Mouse (Mus musculus): ENCODE results near the gene 1700016H13Rik. TPM values are rescaled to one million over a fixed set of nuclear protein-coding genes. Genes with fewer than 3 reads are reported as not detected.
A peak's percentile ranks its signal among the peaks of the same experiment; 100 is the strongest.

1700016H13Rik gene
- total and polyA plus RNA-seq, 2 experiments from 2014 or later: 0.30 TPM; not detected in 1

GRCm38 (mm10) chr5:103665876-103666275, 10.1 kb upstream of the 1700016H13Rik start:
- no peak for DNase-seq (ENCODE audit: low spot score)
- 81% methylated on average over 2 of the region's 2 CpGs for WGBS
- Histone ChIP-seq H3K4me2 (ENCODE audit: low read depth, low read length, poor library complexity, severe bottlenecking) (no peak overlapping the region), H3K9me3 (ENCODE audit: low read length) (no peaks in the 10 kb centered on the region), H3K4me3 (ENCODE audit: low read depth, low read length) (no peak overlapping the region), H3K4me1 (ENCODE audit: insufficient read depth, low read length) (no peaks in the 10 kb centered on the region), H3K9ac (replicated peaks; ENCODE audit: low read length, poor library complexity, severe bottlenecking) (no peak overlapping the region), H3K36me3 (ENCODE audit: insufficient read depth, low read length) (no peaks in the 10 kb centered on the region), H3K27ac (ENCODE audit: low read depth, low read length) (no peak overlapping the region), H3K27me3 (ENCODE audit: insufficient read depth, low read length) (no peaks in the 10 kb centered on the region)
- ATAC-seq (ENCODE audit: low FRiP score): no peak
- TF ChIP-seq CTCF (IDR thresholded peaks at IDR 0.05): no peak

GRCm38 (mm10) chr5:103664932-103665331, 9.1 kb upstream of the 1700016H13Rik start:
- ATAC-seq (ENCODE audit: low FRiP score): no peak
- 72% methylated on average over 9 of the region's 9 CpGs for WGBS

GRCm38 (mm10) chr5:103659571-103659970, 3.8 kb upstream of the 1700016H13Rik start:
- 26% methylated on average over 3 of the region's 3 CpGs for WGBS

More at GRCm38 (mm10) chr5:103664932-103665331, 9.1 kb upstream of the 1700016H13Rik start:
- Histone ChIP-seq H3K27ac (ENCODE audit: low read depth, low read length) (no peak overlapping the region), H3K4me3 (ENCODE audit: low read depth, low read length) (no peak overlapping the region), H3K9ac (replicated peaks; ENCODE audit: low read length, poor library complexity, severe bottlenecking) (no peak overlapping the region), H3K4me2 (ENCODE audit: low read depth, low read length, poor library complexity, severe bottlenecking) (no peak overlapping the region), H3K36me3 (ENCODE audit: insufficient read depth, low read length) (no peaks in the 10 kb centered on the region), H3K27me3 (ENCODE audit: insufficient read depth, low read length) (0 out of 2 replicates have a peak, but pooled peaks cover 3% of the 10 kb centered on the region), H3K9me3 (ENCODE audit: low read length) (no peaks in the 10 kb centered on the region), H3K4me1 (ENCODE audit: insufficient read depth, low read length) (no peaks in the 10 kb centered on the region)
- TF ChIP-seq CTCF (IDR thresholded peaks at IDR 0.05): no peak
- DNase-seq (ENCODE audit: low spot score): no peak

GRCm38 (mm10) chr5:103658921-103659320, 3.1 kb upstream of the 1700016H13Rik start:
- Histone ChIP-seq H3K27me3 (ENCODE audit: insufficient read depth, low read length) (0 out of 2 replicates have a peak, but pooled peaks cover 3% of the 10 kb centered on the region), H3K27ac (ENCODE audit: low read depth, low read length) (no peak overlapping the region), H3K4me2 (ENCODE audit: low read depth, low read length, poor library complexity, severe bottlenecking) (no peak overlapping the region), H3K9me3 (ENCODE audit: low read length) (no peaks in the 10 kb centered on the region), H3K4me3 (ENCODE audit: low read depth, low read length) (no peak overlapping the region), H3K36me3 (ENCODE audit: insufficient read depth, low read length) (no peaks in the 10 kb centered on the region), H3K9ac (replicated peaks; ENCODE audit: low read length, poor library complexity, severe bottlenecking) (no peak overlapping the region), H3K4me1 (ENCODE audit: insufficient read depth, low read length) (0 out of 2 replicates have a peak, but pooled peaks cover 2% of the 10 kb centered on the region)
- peak; percentile 23 for DNase-seq (ENCODE audit: low spot score)
- WGBS: 72% methylated on average over 5 of the region's 5 CpGs
- TF ChIP-seq CTCF (IDR thresholded peaks at IDR 0.05): peak; percentile 62
- no peak for ATAC-seq (ENCODE audit: low FRiP score)

More at GRCm38 (mm10) chr5:103659571-103659970, 3.8 kb upstream of the 1700016H13Rik start:
- no peaks in the 10 kb centered on the region for H3K36me3 ChIP-seq (ENCODE audit: insufficient read depth, low read length)
- no peak overlapping the region for H3K4me2 ChIP-seq (ENCODE audit: low read depth, low read length, poor library complexity, severe bottlenecking)
- 0 out of 2 replicates have a peak, but pooled peaks cover 3% of the 10 kb centered on the region for H3K27me3 ChIP-seq (ENCODE audit: insufficient read depth, low read length)
- H3K4me1 ChIP-seq (ENCODE audit: insufficient read depth, low read length): 0 out of 2 replicates have a peak, but pooled peaks cover 2% of the 10 kb centered on the region
- peak; percentile 84 for DNase-seq (ENCODE audit: low spot score)
- H3K4me3 ChIP-seq (ENCODE audit: low read depth, low read length): no peak overlapping the region
- no peak for ATAC-seq (ENCODE audit: low FRiP score)
- no peak overlapping the region for H3K9ac ChIP-seq (replicated peaks; ENCODE audit: low read length, poor library complexity, severe bottlenecking)
- H3K27ac ChIP-seq (ENCODE audit: low read depth, low read length): no peak overlapping the region
- TF ChIP-seq CTCF (IDR thresholded peaks at IDR 0.05): peak; percentile 91
- H3K9me3 ChIP-seq (ENCODE audit: low read length): no peaks in the 10 kb centered on the region

GRCm38 (mm10) chr5:103654780-103655179, 1.0 kb downstream of the 1700016H13Rik start:
- Histone ChIP-seq H3K9me3 (ENCODE audit: low read length) (no peaks in the 10 kb centered on the region), H3K27me3 (ENCODE audit: insufficient read depth, low read length) (no peaks in the 10 kb centered on the region), H3K4me2 (ENCODE audit: low read depth, low read length, poor library complexity, severe bottlenecking) (peak overlapping the region; percentile 96), H3K4me1 (ENCODE audit: insufficient read depth, low read length) (0 out of 2 replicates have a peak, but pooled peaks cover 2% of the 10 kb centered on the region), H3K4me3 (ENCODE audit: low read depth, low read length) (peak overlapping the region; percentile 53; the same call in 1 of the 2 replicates), H3K27ac (ENCODE audit: low read depth, low read length) (no peak overlapping the region), H3K9ac (replicated peaks; ENCODE audit: low read length, poor library complexity, severe bottlenecking) (no peak overlapping the region), H3K36me3 (ENCODE audit: insufficient read depth, low read length) (no peaks in the 10 kb centered on the region)
- no peak for ATAC-seq (ENCODE audit: low FRiP score)
- DNase-seq (ENCODE audit: low spot score): peak; percentile 22
- TF ChIP-seq CTCF (IDR thresholded peaks at IDR 0.05): no peak
- 74% methylated on average over 4 of the region's 4 CpGs for WGBS

GRCm38 (mm10) chr5:103654225-103654624, 1.6 kb downstream of the 1700016H13Rik start:
- peak; percentile 84 for TF ChIP-seq CTCF (IDR thresholded peaks at IDR 0.05)
- no peaks in the 10 kb centered on the region for H3K9me3 ChIP-seq (ENCODE audit: low read length)
- no peak overlapping the region for H3K9ac ChIP-seq (replicated peaks; ENCODE audit: low read length, poor library complexity, severe bottlenecking)
- WGBS: 32% methylated on average over 6 of the region's 6 CpGs
- DNase-seq (ENCODE audit: low spot score) (peak; percentile 72), ATAC-seq (ENCODE audit: low FRiP score) (no peak)
- H3K4me3 ChIP-seq (ENCODE audit: low read depth, low read length): no peak overlapping the region
- H3K27ac ChIP-seq (ENCODE audit: low read depth, low read length): no peak overlapping the region
- no peak overlapping the region for H3K4me2 ChIP-seq (ENCODE audit: low read depth, low read length, poor library complexity, severe bottlenecking)
- H3K27me3 ChIP-seq (ENCODE audit: insufficient read depth, low read length): no peaks in the 10 kb centered on the region
- no peaks in the 10 kb centered on the region for H3K36me3 ChIP-seq (ENCODE audit: insufficient read depth, low read length)
- 0 out of 2 replicates have a peak, but pooled peaks cover 2% of the 10 kb centered on the region for H3K4me1 ChIP-seq (ENCODE audit: insufficient read depth, low read length)

All from midbrain, postnatal 0 days (tissue).